Mouse (Mus musculus): ENCODE measurements around the gene Lima1.
A peak's percentile ranks its signal among the peaks of the same experiment; 100 is the strongest.
"Not testable (repeated sequence)": the region's sequence is repeated elsewhere in the genome, so short reads cannot be mapped to it uniquely, and the experiment has no call there.

Lima1 gene

DNA sequence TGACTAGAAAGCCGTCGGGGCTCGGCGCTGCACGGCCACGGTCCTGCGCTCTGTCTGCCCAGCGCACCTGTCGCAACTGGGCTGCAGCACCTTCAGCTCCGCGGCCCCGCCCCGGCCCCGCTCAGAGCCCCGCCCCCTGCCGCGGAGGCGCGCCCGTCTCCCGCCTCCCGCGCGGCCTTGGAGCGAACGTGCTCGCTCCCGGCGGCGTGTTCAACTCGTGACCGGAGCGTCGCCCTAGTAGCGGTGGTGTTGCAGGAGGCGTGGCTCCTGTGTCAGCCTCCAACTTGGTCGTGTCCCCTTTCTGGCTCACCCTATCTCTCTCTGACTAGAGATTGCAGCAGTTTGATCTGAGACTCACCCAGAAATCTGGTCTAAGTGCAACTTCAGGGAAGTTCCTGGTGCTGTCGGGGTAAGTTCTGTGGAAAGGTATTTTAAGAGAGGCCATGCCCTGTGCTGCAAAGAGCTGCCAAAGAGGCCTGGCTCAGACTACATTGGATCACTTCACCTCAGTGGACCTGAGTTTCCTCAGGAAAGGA is at the start of gene Lima1:
Gene Lima1 (minus strand): TSS at position 123 of the 536 bp plus-strand sequence.
- DNase-seq (ENCODE audit: low spot score): peak; percentile 77

- no peak for DNase-seq (ENCODE audit: low spot score)
Measured at GRCm38 (mm10) chr15:99919601-99920158, 44.4 kb upstream of the Lima1 start.

DNA sequence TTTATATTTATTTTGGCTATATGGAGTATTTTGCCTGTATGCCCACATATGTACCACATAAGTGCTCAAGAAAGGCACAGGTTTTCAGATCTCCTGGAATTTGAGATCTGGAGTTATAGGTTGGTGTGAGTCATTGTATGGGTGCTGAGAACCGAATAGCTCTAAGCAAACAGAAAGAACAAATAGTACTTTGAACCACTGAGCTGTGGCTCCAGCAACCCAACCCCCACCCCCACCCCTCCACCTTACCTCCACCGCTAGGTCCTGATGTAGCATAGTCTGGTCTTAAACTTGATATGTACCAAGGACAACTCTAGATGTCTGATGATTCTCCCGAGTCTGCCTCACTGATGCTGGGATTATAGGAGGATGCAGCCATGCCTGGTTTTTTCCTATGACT is 42.0 kb upstream of the Lima1 start:
- no peak for DNase-seq (ENCODE audit: low spot score)

GRCm38 (mm10) chr15:99914613-99915012 is 39.4 kb upstream of the Lima1 start:
- DNase-seq (ENCODE audit: low spot score): no peak

GRCm38 (mm10) chr15:99911785-99912184 is 36.5 kb upstream of the Lima1 start:
- no peak for DNase-seq (ENCODE audit: low spot score)

DNA sequence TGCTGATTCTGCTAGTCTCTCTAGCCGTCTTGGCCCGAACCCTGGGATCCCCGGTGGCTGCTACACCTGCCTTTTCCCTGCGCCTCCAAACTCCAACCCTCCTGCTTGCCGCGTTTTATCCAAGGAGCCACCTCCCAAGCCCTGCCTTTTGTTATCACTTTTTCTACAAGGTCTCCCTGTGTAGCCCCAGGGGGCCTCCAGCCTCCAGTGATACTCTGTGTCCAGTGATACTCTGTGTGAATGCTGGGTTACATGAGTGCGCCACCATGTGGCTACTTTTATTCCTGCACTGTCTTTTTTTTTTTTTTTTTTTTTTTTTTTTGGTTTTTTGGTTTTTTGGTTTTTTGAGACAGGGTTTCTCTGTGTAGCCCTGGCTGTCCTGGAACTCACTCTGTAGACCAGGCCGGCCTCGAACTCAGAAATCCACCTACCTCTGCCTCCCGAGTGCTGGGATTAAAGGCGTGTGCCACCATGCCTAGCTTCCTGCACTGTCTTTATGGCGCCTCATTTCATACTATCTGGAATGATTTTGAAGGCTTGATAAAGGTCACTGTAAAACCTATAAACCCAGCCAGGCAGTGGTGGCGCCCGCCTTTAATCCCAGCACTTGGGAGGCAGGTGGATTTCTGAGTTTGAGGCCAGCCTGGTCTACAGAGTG is 34.2 kb upstream of the Lima1 start:
- DNase-seq (ENCODE audit: low spot score): not testable (repeated sequence)

- DNase-seq (ENCODE audit: low spot score): no peak
Measured at GRCm38 (mm10) chr15:99907514-99907913, 32.3 kb upstream of the Lima1 start.

- no peak for DNase-seq (ENCODE audit: low spot score)
Measured at GRCm38 (mm10) chr15:99907041-99907440, 31.8 kb upstream of the Lima1 start.

DNA sequence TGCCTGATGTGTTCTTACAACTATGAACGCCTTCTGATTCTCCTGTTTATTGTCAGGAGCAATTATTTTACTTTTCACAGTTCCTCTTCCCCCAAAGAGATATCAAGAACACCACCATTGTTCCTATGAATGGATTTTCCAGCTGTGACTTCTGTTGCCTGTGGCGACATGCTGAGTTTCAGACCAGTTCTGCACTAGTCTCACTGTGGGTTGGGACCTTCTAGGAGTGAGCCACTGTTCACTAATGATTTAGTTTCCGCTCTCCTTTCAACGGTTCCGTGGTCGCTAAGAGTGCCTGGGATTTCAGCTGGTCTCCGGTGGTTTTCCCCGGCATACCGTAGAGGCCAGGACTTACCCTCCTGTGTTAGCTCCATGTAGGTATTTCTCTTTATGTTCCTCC is 29.6 kb upstream of the Lima1 start:
- DNase-seq (ENCODE audit: low spot score): no peak

DNA sequence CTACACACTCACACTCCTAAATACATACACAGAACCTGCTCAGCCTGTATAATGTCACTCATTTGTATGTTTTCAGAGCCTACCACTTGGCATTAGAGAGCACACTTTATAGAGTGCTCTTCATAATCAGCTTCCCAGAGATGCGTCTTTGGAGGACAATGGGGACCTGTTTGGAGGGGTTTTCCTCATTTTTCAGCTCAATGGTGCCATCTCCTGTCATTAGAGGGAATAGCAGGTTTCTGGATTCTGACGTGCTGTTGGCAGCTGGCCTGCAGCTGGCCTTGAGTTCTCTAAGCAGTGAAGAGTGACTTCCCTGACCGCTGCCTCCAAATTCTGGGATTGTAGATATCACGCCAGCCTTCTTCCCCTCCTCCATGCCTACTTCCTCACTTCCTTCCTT is 29.1 kb upstream of the Lima1 start:
- DNase-seq (ENCODE audit: low spot score): peak; percentile 73

DNA sequence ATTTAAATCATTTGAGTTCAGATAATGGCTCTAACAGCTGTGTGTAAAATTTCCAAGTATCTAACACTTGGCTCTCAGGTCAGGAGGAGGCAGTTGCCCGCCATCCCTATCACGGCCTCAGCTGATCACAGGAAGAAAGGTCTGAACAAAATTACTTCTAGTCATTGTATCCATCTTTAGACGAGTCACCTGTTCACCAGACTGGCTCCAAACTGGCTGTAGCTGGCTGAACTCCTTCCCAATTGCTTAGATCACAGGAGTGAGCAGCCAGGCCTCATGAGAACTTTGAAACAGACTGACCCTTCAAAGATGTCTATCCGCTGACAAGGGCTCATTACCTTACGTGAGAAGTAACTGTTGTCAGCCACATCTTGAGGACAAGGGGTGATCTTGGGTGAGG is 28.0 kb upstream of the Lima1 start:
- DNase-seq (ENCODE audit: low spot score): no peak

GRCm38 (mm10) chr15:99902786-99903185 is 27.5 kb upstream of the Lima1 start:
- no peak for DNase-seq (ENCODE audit: low spot score)

DNA sequence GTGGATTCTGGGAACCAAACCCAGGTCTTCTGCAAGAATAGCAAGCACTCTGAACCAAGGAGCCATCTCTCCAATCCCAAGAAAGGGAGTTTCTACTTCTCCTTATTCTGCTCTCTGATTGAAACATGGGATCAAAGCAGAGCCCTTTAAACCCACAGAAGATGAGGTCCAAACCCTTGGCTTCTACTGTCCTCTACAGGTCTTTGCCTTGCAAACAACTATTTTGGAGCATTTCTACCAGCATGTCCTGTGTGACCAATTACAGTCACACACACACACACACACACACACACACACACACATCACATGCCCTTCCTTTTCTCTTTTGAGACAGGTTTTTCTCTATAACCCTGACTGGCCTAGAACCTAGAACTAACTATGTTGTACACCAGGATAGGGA is 21.4 kb upstream of the Lima1 start:
- DNase-seq (ENCODE audit: low spot score): no peak

DNA sequence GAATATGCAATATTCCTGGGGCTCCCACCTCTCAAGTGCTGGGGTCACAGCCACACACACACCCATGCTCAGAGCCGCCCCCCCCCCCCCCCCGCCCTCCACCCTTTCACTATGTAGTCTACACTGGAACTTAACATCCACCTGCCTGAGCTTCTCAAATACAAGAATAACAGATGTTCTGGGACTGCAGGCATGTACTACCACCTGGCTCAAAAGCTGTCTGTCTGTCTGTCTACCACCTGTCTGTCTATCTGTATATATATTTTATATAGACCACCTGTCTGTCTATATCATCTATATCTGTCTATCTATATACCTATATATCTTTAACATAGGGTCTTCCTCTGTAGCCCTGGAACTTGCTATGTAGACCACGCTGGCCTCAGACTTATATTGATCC is 16.1 kb upstream of the Lima1 start:
- DNase-seq (ENCODE audit: low spot score): no peak

- DNase-seq (ENCODE audit: low spot score): peak; percentile 21
Measured at GRCm38 (mm10) chr15:99890412-99891236, 15.4 kb upstream of the Lima1 start.

- DNase-seq (ENCODE audit: low spot score): no peak
Measured at GRCm38 (mm10) chr15:99889275-99889874, 14.1 kb upstream of the Lima1 start.

DNA sequence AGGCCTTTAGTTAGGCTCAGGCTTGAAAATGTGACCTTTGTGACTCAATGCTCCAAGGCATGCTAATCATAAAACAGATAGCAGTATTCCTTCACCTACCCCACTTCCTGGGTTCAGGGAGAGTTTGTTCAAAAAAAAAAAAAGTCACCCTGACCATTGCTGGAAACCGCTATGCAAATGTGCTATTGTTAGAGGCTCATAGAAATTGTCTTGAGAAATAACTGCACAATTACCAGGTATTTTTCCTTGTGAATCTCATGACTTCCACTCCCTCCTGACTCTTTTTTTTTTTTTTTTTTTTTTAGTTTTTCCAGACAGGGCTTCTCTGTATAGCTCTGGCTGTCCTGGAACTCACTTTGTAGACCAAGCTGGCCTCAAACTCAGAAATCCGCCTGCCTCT is 11.9 kb upstream of the Lima1 start:
- DNase-seq (ENCODE audit: low spot score): not testable (repeated sequence)

GRCm38 (mm10) chr15:99884038-99884437 is 8.8 kb upstream of the Lima1 start:
- DNase-seq (ENCODE audit: low spot score): no peak

- DNase-seq (ENCODE audit: low spot score): no peak
Measured at GRCm38 (mm10) chr15:99878541-99878940, 3.3 kb upstream of the Lima1 start.

DNA sequence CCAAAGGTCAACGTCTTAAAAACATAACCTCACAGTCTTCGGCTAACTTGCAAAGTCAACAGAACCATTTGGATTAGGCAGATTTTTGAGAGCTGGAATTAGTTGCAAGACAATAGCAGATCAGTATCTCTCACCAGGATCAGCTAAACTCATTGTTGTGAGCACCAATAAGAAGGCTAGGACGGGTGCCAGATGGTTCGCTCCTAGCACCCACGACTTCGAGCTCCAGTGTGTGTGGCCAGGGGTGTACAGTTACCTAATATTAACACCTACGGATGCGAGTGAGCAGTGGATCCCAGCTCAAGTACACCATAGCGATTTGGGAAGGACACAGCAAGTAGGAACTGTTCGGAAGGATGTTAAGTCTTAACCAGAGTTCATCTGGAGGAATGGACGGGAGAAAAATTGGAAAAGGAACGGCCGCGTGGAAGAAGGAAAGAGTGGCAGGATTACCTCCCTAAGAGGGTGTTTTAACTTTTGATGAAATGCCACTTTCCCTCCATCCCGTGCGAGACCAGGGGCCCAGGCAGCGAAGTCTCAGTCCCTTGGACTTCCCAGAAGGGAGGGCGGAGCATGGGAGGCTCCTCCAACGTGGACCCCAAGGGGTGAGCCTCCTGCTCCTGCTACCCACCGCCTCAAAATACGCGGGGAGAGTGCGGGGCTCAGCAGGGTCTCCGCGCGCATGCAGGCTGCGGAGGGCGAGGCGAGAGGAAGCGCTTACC is 483 bp downstream of the Lima1 start:
- no peak for DNase-seq (ENCODE audit: low spot score)

DNA sequence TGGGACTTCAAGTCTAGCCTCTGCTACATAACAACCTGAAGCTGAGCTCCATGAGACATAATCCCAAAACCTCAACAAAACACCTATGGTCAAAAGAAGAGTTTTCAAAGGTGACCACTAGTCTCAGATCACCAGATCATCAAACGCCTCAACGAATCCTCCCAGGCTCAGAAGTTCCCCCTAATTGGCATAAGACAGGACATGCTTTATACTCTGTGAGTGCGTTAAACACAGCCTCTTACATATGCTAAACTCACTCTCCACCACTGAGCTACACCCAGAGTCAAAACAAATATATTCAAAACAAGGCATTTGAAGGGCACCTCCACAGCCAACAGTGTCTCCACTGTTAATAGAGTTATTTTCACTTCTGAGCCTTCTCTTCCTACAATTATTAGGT is 2.7 kb downstream of the Lima1 start:
- DNase-seq (ENCODE audit: low spot score): no peak

DNA sequence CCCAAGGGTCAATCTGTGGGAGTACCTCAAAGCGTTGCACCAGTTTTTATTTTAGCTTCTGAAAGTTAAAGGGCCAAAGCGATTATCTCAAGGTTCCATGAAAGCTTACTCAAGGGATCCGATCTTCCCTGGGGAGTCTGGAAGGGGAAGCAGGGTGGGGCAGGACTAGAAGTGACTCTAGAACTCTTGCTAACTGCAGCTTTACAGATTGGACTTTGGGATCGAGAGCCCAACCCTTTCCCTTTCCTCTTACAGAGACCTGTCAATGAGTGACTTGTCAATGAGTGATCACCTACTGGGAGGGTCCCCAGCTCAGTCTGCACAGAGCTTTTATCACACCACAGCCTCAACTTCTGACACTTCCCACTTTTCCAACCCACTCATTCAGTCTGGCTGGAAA is 7.6 kb downstream of the Lima1 start:
- DNase-seq (ENCODE audit: low spot score): no peak
